Mouse (Mus musculus): Measurements from ENCODE around the gene Cfb. TPM values are rescaled to one million over a fixed set of nuclear protein-coding genes. Genes with fewer than 3 reads are reported as not detected.

The Cfb gene
- polyA plus RNA-seq, 1 experiment from 2014 or later, result 2.2 TPM

GRCm38 (mm10) chr17:34896366-34896765, 34.0 kb upstream of the Cfb start:
- Histone ChIP-seq H3K9ac (replicated peaks) (peak overlapping the region; percentile 97; the same call in 1 of the 2 replicates), H3K36me3 (peaks cover 16% of the 10 kb centered on the region), H3K9me3 (no peaks in the 10 kb centered on the region), H3K4me1 (replicated peaks) (peaks cover 55% of the 10 kb centered on the region), H3K27ac (peak overlapping the region; percentile 30; the same call in 1 of the 2 replicates), H3K27me3 (no peaks in the 10 kb centered on the region), H3K4me2 (replicated peaks) (peak overlapping the region; percentile 99), H3K4me3 (replicated peaks) (peak overlapping the region; percentile 86)
- WGBS, result 84% methylated on average over 17 of the region's 17 CpGs
- no peak for ATAC-seq

- H3K4me1 ChIP-seq (replicated peaks), result peaks cover 50% of the 10 kb centered on the region
- no peak for ATAC-seq
- 94% methylated on average over 15 of the region's 15 CpGs for whole genome bisulfite sequencing
- H3K27ac ChIP-seq, result peak overlapping the region; percentile 95
- peak overlapping the region; percentile 86 for H3K4me3 ChIP-seq (replicated peaks)
- peak overlapping the region; percentile 97 for H3K9ac ChIP-seq (replicated peaks)
- H3K4me2 ChIP-seq (replicated peaks), result peak overlapping the region; percentile 99
- no peaks in the 10 kb centered on the region for H3K9me3 ChIP-seq
- H3K36me3 ChIP-seq, result peaks cover 11% of the 10 kb centered on the region
- no peaks in the 10 kb centered on the region for H3K27me3 ChIP-seq
Observed at GRCm38 (mm10) chr17:34895724-34896123, 33.4 kb upstream of the Cfb start.

- Histone ChIP-seq H3K27me3 (no peaks in the 10 kb centered on the region), H3K9ac (replicated peaks) (peak overlapping the region; percentile 97), H3K4me1 (replicated peaks) (peaks cover 43% of the 10 kb centered on the region), H3K4me2 (replicated peaks) (peak overlapping the region; percentile 99), H3K4me3 (replicated peaks) (peak overlapping the region; percentile 86), H3K9me3 (no peaks in the 10 kb centered on the region), H3K36me3 (peaks cover 11% of the 10 kb centered on the region), H3K27ac (peak overlapping the region; percentile 95)
- 5% methylated on average over 49 of the region's 51 CpGs for WGBS
- peak; percentile 49 for ATAC-seq
Observed at GRCm38 (mm10) chr17:34894801-34895530, 32.6 kb upstream of the Cfb start.

GRCm38 (mm10) chr17:34894074-34894597, 31.8 kb upstream of the Cfb start:
- Histone ChIP-seq H3K4me3 (replicated peaks) (peak overlapping the region; percentile 86), H3K36me3 (peaks cover 11% of the 10 kb centered on the region), H3K9me3 (no peaks in the 10 kb centered on the region), H3K27ac (peak overlapping the region; percentile 95), H3K9ac (replicated peaks) (peak overlapping the region; percentile 97), H3K4me1 (replicated peaks) (peaks cover 38% of the 10 kb centered on the region), H3K4me2 (replicated peaks) (peak overlapping the region; percentile 99), H3K27me3 (no peaks in the 10 kb centered on the region)
- under 1% methylated on average over 43 of the region's 51 CpGs for WGBS
- peak; percentile 87 for ATAC-seq

- Histone ChIP-seq H3K4me1 (replicated peaks) (peaks cover 38% of the 10 kb centered on the region), H3K27me3 (no peaks in the 10 kb centered on the region), H3K9ac (replicated peaks) (peak overlapping the region; percentile 97), H3K27ac (peak overlapping the region; percentile 95), H3K4me2 (replicated peaks) (peak overlapping the region; percentile 99), H3K36me3 (peaks cover 11% of the 10 kb centered on the region), H3K9me3 (no peaks in the 10 kb centered on the region), H3K4me3 (replicated peaks) (peak overlapping the region; percentile 86)
- WGBS, result 74% methylated on average over 12 of the region's 12 CpGs
- ATAC-seq, result peak; percentile 7; the same call in 1 of the 2 replicates
Observed at GRCm38 (mm10) chr17:34893072-34893824, 30.9 kb upstream of the Cfb start.

- Histone ChIP-seq H3K4me3 (replicated peaks) (no peak overlapping the region), H3K27ac (no peak overlapping the region), H3K4me2 (replicated peaks) (no peak overlapping the region), H3K9ac (replicated peaks) (no peak overlapping the region), H3K36me3 (peaks cover 8% of the 10 kb centered on the region), H3K27me3 (no peaks in the 10 kb centered on the region), H3K9me3 (no peaks in the 10 kb centered on the region), H3K4me1 (replicated peaks) (peaks cover 21% of the 10 kb centered on the region)
- ATAC-seq, result no peak
- WGBS, result 95% methylated on average over 2 of the region's 2 CpGs
Observed at GRCm38 (mm10) chr17:34891377-34891776, 29.1 kb upstream of the Cfb start.

GRCm38 (mm10) chr17:34890074-34890743, 27.9 kb upstream of the Cfb start:
- Histone ChIP-seq H3K4me3 (replicated peaks) (no peak overlapping the region), H3K9ac (replicated peaks) (no peak overlapping the region), H3K4me2 (replicated peaks) (no peak overlapping the region), H3K4me1 (replicated peaks) (peaks cover 9% of the 10 kb centered on the region), H3K36me3 (no peaks in the 10 kb centered on the region), H3K9me3 (no peaks in the 10 kb centered on the region), H3K27me3 (no peaks in the 10 kb centered on the region), H3K27ac (no peak overlapping the region)
- ATAC-seq, result no peak
- WGBS, result 87% methylated on average over 12 of the region's 12 CpGs

GRCm38 (mm10) chr17:34887942-34888341, 25.6 kb upstream of the Cfb start:
- no peaks in the 10 kb centered on the region for H3K27me3 ChIP-seq
- no peak overlapping the region for H3K9ac ChIP-seq (replicated peaks)
- no peak overlapping the region for H3K4me2 ChIP-seq (replicated peaks)
- H3K4me1 ChIP-seq (replicated peaks), result no peaks in the 10 kb centered on the region
- no peaks in the 10 kb centered on the region for H3K36me3 ChIP-seq
- WGBS, result 94% methylated on average over 5 of the region's 5 CpGs
- H3K27ac ChIP-seq, result no peak overlapping the region
- ATAC-seq, result no peak
- no peak overlapping the region for H3K4me3 ChIP-seq (replicated peaks)
- no peaks in the 10 kb centered on the region for H3K9me3 ChIP-seq

GRCm38 (mm10) chr17:34885615-34886014, 23.3 kb upstream of the Cfb start:
- Histone ChIP-seq H3K36me3 (no peaks in the 10 kb centered on the region), H3K4me2 (replicated peaks) (no peak overlapping the region), H3K27me3 (peaks cover 12% of the 10 kb centered on the region), H3K4me1 (replicated peaks) (no peaks in the 10 kb centered on the region), H3K9ac (replicated peaks) (no peak overlapping the region), H3K9me3 (no peaks in the 10 kb centered on the region), H3K27ac (no peak overlapping the region), H3K4me3 (replicated peaks) (no peak overlapping the region)
- WGBS, result 89% methylated on average over 3 of the region's 3 CpGs
- ATAC-seq, result no peak

- H3K4me2 ChIP-seq (replicated peaks), result no peak overlapping the region
- peaks cover 12% of the 10 kb centered on the region for H3K27me3 ChIP-seq
- no peaks in the 10 kb centered on the region for H3K4me1 ChIP-seq (replicated peaks)
- H3K27ac ChIP-seq, result no peak overlapping the region
- H3K36me3 ChIP-seq, result no peaks in the 10 kb centered on the region
- 87% methylated on average over 6 of the region's 6 CpGs for WGBS
- no peak overlapping the region for H3K4me3 ChIP-seq (replicated peaks)
- ATAC-seq, result no peak
- no peak overlapping the region for H3K9ac ChIP-seq (replicated peaks)
- H3K9me3 ChIP-seq, result no peaks in the 10 kb centered on the region
Observed at GRCm38 (mm10) chr17:34884704-34885103, 22.4 kb upstream of the Cfb start.

- H3K27ac ChIP-seq, result no peak overlapping the region
- H3K27me3 ChIP-seq, result peaks cover 12% of the 10 kb centered on the region
- no peak for ATAC-seq
- H3K9me3 ChIP-seq, result no peaks in the 10 kb centered on the region
- H3K36me3 ChIP-seq, result no peaks in the 10 kb centered on the region
- H3K4me1 ChIP-seq (replicated peaks), result no peaks in the 10 kb centered on the region
- H3K4me3 ChIP-seq (replicated peaks), result no peak overlapping the region
- WGBS, result 60% methylated on average over 3 of the region's 3 CpGs
- no peak overlapping the region for H3K4me2 ChIP-seq (replicated peaks)
- no peak overlapping the region for H3K9ac ChIP-seq (replicated peaks)
Observed at GRCm38 (mm10) chr17:34883332-34883731, 21.0 kb upstream of the Cfb start.

All from midbrain, embryonic 13.5 days (tissue).